Mouse (Mus musculus): Measurements from ENCODE around the gene Hist1h2bk.

Gene Hist1h2bk

DNA sequence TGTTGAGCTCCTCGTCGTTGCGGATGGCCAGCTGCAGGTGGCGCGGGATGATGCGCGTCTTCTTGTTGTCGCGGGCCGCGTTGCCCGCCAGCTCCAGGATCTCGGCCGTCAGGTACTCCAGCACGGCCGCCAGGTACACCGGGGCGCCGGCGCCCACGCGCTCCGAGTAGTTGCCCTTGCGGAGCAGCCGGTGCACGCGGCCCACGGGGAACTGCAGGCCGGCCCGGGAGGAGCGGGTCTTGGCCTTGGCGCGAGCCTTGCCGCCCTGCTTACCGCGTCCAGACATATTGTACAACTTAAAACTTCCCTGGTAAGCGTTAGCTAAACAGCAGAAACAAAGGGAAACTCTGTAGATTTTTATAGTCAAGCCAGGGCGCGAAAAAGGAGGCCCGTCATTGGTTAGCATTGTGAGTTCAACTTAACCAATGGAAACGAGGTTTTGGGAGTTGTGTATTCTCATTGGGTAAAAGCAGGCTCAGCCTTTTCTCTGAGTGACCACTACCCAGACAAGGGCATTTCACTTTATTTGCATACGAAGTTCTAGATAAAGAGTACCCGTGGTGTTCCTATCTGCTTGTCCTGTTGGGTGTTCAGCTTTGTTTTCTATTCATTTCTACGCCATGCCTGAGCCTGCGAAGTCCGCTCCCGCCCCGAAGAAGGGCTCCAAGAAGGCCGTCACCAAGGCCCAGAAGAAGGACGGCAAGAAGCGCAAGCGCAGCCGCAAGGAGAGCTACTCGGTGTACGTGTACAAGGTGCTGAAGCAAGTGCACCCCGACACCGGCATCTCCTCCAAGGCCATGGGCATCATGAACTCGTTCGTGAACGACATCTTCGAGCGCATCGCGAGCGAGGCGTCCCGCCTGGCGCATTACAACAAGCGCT is at the start of gene Hist1h2bk, which contains the start of gene Hist1h2ah:
Gene Hist1h2bk (plus strand): TSS at position 604 of the 882 bp plus-strand sequence.
Gene Hist1h2ah (minus strand): TSS at position 302 of the 882 bp plus-strand sequence.
- DNase-seq (ENCODE audit: low read depth), result peak; percentile 96

DNA sequence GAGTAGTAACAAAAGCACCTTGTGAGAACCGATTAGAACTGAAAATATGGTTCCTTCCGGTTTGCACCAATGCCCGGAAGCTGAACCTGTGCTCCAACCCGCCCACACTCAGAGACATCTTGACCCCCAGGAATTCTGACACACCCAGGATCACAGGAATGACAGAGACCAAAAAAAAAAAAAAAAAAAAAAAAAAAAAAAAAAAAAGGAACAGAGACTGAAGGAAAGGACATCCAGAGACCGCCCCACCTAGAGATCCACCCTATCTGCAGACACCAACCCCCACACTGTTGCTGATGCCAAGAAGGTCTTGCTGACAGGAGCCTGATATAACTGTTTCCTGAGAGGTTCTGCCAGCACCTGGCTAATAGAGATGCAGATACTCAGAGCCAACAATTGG is 43.1 kb upstream of the Hist1h2bk start:
- DNase-seq (ENCODE audit: low read depth), result no peak

DNA sequence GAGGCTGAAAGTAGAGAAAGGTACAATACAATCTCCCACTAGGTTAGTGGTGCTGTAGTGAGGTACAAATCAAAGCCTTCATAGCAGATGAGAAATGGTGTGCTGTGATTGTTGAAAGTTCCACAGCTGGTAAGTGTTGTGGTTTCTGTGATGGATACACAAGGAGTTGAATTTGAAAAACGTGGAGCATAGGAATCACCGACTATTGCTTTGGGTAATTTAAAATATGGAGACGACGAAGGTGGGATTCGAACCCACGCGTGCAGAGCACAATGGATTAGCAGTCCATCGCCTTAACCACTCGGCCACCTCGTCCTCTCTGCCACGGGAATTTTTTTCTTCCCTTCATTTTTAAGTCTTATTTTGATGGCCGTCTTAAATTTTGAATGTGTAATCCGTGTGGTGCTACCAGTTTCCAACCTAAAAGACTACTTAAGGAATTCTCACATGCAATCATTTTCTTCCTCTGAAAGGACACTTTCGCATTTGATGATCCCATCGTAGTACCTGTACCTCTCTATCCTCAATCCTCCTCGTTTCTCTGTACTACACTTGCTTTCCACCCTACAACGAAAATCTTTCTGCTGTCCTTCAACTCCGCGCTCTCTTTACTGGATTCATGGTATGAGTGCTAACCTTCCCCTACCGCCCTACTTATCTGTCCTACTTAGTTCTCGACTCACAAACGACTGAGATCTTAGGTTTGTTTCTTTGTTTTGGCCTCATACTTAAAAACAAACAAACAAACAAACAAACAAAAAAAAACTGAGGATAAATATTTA is 41.5 kb upstream of the Hist1h2bk start:
- no peak for DNase-seq (ENCODE audit: low read depth)

DNA sequence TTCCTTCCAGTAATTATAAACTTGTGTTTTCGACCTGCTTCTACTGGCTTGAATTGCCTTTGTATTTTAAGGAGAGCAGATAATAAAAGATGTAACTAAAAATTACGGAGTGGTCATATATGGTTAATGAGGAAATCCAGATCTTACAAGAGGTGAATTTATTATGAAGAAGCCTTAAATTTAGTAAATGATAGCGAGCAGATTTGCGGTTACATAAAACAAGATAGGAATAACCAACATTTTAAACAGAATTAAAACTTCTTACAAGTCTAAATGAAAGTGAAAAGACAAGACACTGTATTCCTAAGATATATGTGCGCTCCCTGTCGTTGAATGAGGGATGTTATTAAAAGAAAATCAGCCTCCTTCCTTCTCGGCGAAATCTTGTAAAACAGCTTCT is 40.8 kb upstream of the Hist1h2bk start:
- no peak for DNase-seq (ENCODE audit: low read depth)

DNA sequence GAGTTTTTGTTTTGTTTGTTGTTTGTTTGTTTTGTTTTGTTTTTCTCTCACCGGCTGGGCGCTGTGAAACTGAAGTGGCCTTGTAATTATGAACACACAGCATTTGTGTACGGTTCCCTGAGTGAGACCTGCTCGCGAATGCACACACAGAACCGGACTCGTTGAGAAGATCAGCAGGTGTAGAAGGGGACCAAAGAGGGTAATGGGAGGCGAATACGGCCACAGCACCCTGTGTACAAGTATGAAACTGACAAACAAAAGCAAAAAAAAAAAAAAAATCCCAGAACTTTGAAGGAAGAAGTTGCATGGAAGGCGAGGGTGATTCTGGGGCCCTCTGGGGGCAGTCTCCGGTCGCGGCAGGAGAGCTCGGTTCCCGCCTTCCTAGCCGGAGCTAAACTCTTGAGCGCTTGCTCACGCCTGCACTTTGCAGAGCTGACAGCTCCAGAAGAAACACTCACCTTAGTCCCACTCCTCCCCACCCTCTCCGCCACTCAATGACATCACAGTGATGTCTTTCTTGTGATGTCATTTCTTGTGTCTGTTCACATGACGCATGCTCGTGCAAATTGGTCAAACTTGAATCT is 40.2 kb upstream of the Hist1h2bk start:
- no peak for DNase-seq (ENCODE audit: low read depth)

DNA sequence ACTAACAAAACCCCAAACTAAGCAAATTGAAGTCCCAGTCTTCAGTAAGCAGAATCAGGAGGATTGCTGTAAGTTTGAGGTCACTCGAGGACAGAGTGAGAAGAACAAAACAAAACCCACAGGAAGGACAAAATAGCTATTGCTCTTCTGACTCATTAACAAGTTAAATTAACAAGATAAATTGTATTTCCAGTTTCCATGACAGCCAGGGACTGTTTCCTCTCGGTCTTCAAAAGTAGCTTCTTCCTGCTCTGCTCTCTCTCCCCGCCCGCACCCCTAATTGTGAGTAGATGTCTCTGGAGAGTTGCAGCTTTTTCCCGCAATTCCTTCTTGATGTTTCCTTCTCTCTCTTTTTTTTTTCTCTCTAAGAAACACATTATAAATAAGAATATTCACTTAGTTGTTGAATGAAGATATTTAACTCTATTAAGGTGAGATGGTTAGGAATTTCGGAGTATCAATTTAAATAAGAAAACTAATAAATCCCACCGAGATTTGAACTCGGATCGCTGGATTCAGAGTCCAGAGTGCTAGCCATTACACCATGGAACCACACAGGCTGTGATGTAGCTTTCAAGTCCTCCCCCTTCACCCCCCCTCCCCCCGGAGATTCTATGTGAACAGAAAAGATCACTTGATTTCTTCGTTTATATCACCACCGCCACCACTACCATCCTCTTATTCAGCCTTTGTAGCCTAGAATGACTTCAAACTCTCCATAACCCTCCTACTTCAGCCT is 39.4 kb upstream of the Hist1h2bk start:
- peak; percentile 59 for DNase-seq (ENCODE audit: low read depth)

DNA sequence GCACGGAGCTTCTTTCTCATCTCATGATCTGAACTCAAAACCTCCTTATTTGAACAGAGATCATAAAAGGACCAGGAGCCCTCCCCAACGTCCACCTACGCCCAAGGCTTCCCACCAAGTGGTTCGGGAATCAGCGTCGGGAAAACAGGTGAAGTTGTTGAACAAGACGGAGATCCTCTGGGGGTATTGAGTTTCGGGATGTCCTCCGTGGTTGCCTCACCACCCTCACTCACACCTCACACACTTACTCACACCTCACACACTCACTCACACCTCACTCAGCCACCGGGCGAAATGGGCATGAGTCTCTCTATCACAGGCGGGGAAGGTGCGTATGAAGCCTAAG is 38.9 kb upstream of the Hist1h2bk start:
- DNase-seq (ENCODE audit: low read depth), result no peak

DNA sequence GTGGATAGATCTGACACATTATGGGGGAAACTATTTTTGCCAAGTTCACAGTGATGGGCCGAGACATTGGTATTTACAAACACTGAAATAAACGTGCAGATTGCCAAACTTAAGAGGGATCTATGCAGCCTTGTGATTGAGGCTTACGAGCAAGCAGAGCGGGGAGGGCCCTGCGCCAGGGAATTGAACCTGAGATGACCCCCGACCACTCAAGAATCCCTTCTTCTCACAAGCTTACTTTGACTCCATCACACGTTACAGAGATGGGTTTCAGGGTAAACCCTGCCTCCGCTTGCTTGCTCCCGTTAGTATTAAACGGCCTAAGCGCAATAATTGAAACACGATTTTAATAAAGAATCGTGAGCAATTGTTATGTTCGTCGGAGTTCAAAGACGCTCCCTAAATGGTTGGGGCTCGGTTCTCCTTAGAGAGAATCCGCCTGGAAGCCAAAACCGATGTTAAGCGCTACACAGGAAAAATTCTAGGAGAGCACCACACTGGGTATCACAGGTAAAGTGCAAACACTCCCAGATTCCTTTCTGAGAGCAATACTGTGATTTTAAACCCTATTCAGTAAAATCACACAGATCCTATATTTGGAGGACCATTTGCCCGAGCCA is 38.4 kb upstream of the Hist1h2bk start:
- no peak for DNase-seq (ENCODE audit: low read depth)

DNA sequence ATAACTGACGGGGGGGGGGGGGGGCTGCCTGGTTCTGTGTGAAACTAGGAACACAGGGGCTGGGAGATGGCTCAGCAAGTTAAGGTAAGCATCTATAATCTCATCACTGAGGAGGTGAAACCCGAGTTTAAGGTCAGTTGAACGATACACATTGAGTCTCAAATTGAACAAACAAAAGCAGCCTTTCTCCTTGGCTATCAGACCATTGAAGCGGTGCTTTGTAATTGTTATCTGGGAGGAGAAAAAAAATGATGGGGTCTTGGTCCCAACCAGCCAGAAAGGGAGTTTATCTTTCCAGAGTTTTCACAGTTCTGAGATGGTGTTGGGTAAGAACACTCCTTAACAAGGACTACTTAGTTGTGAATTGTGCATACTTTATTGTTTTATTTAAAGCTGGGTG is 37.8 kb upstream of the Hist1h2bk start:
- DNase-seq (ENCODE audit: low read depth), result no peak

GRCm38 (mm10) chr13:21998412-21998811 is 37.3 kb upstream of the Hist1h2bk start:
- no peak for DNase-seq (ENCODE audit: low read depth)

GRCm38 (mm10) chr13:21999147-21999546 is 36.5 kb upstream of the Hist1h2bk start:
- DNase-seq (ENCODE audit: low read depth), result no peak

- DNase-seq (ENCODE audit: low read depth), result no peak
Observed at GRCm38 (mm10) chr13:22001346-22001745, 34.3 kb upstream of the Hist1h2bk start.

DNA sequence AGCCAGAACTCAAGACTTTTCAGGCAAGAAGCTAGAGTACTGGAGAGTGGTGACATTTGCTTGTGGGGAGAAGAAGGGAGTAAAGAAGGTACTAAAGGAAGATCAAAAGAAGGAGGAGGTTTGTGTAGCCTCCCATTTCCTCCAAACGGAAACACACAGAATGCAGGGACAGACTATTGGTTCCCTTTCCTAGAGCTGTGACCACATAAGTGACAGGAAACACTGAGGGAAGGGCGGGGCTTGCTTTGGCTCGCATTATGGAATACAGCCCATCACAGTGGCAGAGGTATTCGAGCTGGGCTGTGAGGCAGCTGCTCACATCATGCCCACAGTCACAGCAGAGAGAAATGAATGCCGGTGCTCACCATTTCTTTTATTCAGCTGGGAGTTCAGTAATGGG is 33.8 kb upstream of the Hist1h2bk start:
- no peak for DNase-seq (ENCODE audit: low read depth)

GRCm38 (mm10) chr13:22005605-22006333 is 29.9 kb upstream of the Hist1h2bk start:
- DNase-seq (ENCODE audit: low read depth), result no peak

- DNase-seq (ENCODE audit: low read depth), result no peak
Observed at GRCm38 (mm10) chr13:22006334-22007120, 29.1 kb upstream of the Hist1h2bk start.

GRCm38 (mm10) chr13:22007121-22007510 is 28.6 kb upstream of the Hist1h2bk start:
- DNase-seq (ENCODE audit: low read depth), result no peak

GRCm38 (mm10) chr13:22007872-22008271 is 27.8 kb upstream of the Hist1h2bk start:
- no peak for DNase-seq (ENCODE audit: low read depth)

DNA sequence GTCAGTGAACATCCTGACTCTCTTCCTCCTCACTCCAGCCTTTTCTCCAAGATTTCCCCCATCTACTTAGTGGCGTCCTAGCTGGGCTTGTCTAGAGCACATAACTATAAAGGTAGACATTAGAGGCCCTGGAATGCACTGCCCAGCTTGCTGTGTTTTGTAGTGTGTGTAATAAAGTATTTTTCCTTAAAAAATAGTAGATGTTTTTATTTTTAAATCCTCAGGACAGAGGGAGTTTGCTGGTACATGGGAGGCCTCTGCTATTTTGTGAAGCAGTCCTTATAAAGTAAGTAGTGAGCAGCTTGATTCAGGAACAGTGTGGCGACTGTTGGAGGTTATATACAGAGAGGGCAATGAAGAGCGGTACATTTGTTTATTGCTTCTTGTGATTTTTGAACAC is 27.0 kb upstream of the Hist1h2bk start:
- no peak for DNase-seq (ENCODE audit: low read depth)

- no peak for DNase-seq (ENCODE audit: low read depth)
Observed at GRCm38 (mm10) chr13:22009642-22010041, 26.0 kb upstream of the Hist1h2bk start, which contains the start of gene Prss16. Gene Prss16, minus strand, starts transcription at chr13:22009742.

DNA sequence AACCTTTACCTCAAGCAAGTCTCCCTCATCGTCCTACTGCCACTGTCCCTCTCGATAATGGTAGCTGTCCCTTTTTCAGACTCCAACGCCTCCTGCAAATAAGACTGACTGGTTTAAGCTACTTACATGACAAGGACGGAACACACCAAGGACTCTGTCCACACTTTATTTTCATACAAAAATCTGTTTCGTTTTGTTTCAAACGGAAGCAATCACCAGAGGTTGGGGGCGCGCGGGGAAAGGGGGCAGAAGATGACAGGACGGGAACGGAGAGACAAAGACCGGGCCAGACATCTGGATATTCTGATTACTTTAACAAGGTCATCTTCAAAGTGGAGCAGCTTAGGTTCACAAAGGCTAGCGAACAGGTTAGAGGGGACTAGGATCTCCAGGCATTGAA is 22.0 kb upstream of the Hist1h2bk start:
- no peak for DNase-seq (ENCODE audit: low read depth)
